Mouse (Mus musculus) heart, postnatal 14 days (tissue): Measurements from ENCODE around the gene Gnat1. TPM values are rescaled to one million over a fixed set of nuclear protein-coding genes. Genes with fewer than 3 reads are reported as not detected.
"Not testable (repeated sequence)": the region's sequence is repeated elsewhere in the genome, so short reads cannot be mapped to it uniquely, and the experiment has no call there.

Experiments used
- DNase-seq, 2 experiments: peaks; one replicate each; pipeline ENCODE4 v3.0.0; 2021 to 2022
- intact Hi-C: fragments of 180-260 bp; cut with DNase I; formaldehyde crosslinking; loops from one replicate; pipeline ENCODE4 v1.15.1; 2025
- total RNA-seq, 2 experiments: library from RNA; stranded (reverse); gene quantifications; 2 replicates each; pipeline ENCODE4 v1.2.3; 2021

The Gnat1 gene
- total RNA-seq, 2 experiments from 2014 or later, result not detected

DNA sequence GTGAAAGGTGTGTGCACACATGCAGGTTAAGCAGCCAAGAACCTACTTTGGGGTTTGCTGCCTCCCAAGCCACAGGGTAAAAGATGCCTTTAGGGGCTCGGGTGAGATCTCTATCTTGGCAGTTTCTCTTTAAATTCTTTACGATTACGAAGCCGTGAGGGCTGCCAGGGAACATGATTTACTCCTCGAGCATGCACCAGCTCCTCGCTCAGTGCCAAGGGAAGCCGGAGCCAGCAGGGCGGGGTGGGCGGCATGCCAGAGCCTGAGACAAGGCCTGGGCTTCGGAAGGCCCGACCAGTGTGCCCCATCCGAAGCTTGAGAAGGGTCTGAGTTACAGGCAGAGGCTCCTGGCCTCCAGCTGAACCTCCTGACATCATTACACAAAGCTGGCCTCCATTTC, 22.1 kb upstream of the Gnat1 start:
- intact Hi-C loops, result no loop called here
- peak; percentile 78 to 86 for DNase-seq

DNA sequence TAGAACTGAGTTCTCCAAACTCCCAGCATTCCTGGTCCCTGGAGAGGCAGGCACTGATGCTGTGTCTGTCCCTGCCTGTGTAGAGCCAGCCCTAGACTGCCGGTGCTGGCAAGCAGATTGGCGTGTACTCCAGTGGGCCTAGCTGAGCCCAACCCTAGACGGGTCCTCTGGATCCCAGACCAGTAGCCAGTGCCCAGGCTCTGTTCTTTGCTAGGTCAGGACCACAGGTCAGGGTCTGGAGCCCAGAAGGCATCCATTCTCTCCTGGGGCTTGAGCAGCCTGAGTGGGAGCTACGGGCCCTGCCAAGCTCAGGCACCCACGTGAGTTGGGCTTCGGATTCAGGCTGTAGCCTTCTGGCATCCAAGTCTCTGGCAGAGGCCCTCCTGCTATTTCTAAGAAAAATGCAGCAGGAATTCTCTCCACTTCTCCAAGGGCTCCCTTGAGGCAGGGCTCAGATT, 20.6 kb upstream of the Gnat1 start:
- DNase-seq, result peak in 1 of 2 experiments; percentile 31
- intact Hi-C loops, result no loop called here

DNA sequence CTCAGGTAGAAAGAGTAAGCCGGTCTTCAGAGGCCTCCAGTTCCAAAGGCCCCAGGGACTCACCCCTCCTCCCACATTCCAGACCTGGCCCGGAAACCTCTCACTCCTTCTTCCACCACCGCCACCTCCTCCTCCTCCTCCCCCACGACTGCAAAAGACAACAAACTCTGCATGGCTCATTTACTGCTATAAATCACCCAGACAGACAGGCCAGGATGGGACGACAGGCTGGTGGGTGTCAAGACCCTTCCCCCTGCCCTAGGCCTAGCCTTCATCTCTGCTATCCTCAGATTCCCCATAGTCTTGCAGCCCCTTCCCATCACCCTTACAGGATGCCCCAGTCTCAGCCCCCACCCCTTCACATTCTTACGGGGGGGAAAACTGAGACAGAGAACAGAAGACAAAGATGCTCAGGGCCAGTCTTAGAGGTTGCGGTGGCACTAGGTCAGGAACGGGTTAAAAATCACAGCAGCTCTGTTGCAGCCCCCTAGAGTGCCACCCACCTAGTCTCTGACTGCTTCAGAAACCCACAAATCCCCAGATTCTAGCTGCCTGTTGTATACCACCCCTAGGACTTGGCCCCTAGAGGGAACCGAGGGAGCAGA, 20.0 kb upstream of the Gnat1 start:
- no peak for DNase-seq

DNA sequence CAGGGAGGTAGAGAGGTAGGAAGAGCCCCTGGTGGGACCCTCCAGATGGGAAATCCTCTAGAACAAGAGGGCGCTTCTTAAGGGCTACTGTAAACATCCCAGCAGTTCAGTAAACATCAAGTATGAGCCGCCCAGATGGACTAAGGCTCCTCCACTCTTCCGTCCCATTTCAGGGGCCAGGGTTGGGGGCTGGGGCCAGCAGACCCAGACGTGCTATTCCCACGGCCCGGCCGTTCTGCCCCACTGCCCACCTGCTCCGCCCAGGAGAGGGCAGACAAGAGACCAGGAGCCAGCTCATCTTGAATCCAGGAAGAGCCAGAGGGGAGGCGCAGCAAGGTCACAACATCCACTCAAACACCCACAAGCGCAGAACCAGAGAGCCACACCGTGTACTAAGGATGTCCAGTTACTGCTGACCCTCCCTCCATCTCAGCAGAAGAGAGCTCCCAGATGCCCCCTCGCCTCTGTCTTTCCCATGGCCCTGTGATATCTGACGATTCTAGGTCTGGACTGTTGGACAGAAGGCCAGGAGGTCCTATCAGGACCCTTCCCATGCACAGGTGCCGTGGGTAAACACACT, 19.2 kb upstream of the Gnat1 start:
- DNase-seq, result no peak
- intact Hi-C loops, result no loop called here

More for the DNA sequence above, 20.0 kb upstream of the Gnat1 start:
- intact Hi-C loops, result no loop called here

DNA sequence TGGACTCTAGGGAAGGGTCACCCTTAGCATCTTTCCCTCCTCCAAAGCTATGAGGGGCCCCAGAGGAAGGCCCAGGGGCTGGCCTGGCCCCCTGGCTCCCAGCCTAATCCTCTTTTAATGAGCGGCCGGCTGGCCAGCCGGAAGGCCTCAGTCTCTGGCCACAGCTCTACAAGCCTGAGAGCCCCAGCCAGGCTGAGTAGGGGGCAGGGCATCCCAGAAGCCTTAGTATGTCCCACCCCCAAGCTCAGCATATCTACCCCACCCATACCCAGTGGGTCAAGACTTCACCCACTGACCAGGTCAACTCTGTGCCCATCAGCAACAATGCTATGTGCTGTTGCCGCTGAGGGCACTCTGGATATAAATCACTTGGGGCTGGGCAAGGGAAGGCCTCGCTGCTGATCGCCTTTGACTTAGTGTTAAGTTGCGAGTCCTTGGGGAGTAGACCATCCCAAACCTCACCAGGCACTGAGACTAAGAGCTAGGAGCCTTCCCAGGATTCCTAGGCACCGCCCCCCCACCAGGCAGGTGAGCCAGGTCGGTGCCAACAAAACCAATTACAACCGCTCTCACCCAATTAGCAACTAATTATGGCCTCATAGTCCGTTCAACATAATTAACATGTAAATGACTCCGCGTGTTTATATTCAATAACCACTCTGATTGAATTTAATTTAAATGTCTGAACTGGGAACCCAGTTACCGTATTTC, 18.5 kb upstream of the Gnat1 start:
- no peak for DNase-seq
- intact Hi-C loops, result no loop called here

DNA sequence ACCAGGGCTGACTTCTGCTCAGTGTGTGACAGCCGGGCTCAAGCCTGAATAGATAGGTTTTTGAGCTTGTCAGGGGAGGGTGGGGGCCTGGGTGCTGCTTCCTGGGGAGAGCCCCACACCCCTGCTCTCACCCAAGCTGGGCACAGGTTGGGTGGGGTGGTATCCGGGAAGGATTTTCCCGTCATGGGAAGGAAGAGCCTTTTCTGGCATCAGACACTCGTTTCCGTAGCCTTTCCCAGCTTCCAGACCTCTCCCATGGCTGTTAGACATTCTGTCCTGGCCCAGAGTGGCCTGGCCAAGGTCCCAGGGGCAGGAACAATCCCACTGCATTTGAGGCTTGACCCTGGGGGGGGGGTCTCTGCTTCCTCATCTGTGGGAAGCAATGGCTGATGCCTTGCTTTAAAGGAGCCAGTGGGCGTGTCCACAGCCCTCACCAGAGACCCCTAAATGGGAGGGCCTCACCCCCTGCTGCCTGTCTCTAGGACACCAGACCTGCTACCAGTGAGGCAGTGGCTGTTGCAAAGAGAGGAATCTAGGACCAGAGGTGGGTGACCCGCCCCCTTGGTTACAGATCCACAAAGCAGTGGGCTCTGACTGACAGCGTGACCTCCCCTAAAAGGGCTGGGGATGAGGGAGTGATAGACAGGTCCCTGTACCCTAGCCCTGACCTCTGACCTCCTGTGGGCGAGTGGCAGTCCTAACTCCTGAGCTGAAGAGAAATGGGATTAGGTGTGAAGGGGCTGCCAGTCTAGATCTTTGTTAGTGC, 17.5 kb upstream of the Gnat1 start:
- peak in 1 of 2 experiments; percentile 18 for DNase-seq
- intact Hi-C loops, result no loop called here

DNA sequence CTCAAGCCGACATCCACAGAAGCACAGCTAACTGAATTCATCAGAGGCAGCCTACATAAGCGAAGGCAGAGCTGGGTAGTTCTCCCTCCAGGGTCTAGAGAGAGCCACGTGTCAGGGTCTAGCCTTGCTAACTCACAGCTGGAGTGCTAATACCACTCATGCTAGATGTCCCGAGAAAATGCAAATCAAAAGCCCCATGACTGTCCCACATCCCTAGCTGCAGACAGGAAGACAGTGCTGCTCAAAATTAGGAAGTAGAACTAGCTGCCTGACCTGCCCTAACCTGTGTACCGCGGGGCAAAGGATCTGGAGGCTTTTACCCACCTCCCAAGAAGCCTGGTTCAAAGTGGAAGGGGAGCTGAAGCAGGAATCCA, 16.6 kb upstream of the Gnat1 start:
- no peak for DNase-seq
- intact Hi-C loops, result no loop called here

DNA sequence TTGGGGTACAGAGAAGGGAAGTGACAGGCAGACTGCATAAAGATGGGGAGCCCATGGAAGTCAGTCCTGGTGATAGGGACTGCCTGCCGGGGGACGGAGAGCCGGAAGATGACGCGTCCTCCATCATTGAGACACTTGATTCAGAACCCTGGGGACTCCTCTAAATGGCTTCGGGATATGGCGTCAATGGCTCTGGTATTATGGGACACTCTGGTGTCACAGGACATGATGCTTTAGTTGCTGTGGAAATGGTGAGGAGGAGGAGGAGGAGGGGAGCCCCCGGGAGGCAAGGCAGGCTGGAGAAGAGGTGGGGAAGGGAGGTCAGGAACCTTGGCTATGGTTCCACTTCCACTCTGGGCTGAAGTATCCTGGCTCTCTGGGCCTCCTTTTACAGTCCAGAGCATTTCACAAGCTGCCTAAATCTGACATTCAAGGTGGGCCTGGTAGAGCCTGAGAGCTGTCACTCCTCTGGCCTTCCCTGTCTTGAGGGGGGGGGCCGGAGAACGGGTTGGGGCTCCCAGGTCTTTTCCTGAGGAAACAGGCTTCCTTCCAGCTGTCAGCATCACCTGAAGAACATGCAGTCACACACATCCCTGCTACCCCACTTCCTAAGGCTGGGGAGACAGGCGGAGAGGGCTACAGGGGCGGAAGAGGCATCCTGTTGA, 16.1 kb upstream of the Gnat1 start:
- no peak for DNase-seq
- intact Hi-C loops, result no loop called here

DNA sequence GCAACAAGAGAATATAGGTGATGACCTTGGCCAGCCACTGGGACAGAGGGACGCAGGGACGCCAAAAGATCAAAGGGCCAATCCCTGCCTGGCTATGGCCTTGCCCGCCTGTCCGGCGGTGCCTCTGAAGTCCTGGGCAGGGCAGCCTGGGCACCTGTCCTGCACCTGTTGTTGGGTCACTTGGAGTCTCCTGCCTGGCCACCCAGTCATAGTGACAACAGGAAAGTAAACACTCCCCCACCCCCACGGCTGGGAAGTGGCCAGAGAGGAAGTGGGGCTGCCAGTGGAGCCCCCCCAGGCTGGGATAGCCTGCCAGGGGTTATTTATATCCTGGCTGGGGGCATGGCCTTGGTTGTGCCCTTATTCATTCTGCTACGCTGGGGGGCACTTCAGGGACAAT, 15.1 kb upstream of the Gnat1 start:
- intact Hi-C loops, result no loop called here
- no peak for DNase-seq

DNA sequence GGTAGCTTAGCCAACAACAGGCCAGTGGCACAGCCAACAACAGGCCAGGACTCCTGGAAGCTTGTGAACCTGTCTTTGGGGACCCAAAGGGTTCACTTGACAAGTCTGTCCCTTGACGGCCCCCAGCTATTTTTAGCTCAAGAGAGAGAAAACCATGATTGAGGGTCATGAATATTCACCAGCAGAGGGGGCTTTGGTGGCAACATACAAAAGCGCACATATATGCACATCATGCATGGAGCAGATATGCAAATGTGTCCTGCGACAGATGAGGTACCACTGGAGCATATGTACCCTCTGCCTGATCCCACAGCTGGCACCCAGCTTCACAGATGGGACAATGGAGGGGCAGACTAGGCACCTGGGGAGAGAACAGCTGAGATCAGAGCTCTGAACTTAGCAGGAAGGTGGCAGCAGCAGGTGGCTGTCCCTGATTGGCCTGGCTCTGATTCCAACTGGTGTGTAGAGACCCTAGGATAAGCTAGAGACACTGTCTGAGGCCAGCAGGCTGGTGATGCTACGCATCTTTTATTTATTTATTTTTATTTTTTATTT, 14.0 kb upstream of the Gnat1 start:
- no peak for DNase-seq
- intact Hi-C loops, result no loop called here

DNA sequence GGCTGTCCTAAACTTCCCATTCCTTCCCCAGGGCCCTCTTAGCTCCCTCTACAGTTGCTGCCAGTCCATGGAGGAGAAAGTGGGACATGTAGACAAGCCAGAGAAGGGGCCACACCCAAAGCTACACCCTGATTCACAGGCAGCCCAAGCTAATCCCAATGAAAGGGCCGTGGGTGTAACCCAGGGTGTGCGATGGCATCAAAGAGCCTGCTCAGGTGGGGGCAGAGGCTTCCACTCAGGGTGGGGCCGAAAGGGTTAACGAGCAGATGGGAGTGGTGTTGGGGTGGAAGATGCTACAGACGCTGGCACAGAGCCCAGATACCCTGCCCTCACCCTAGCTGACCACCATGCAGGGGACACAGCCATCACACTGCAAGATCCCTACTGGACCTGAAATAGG, 13.3 kb upstream of the Gnat1 start:
- no peak for DNase-seq
- intact Hi-C loops, result no loop called here

DNA sequence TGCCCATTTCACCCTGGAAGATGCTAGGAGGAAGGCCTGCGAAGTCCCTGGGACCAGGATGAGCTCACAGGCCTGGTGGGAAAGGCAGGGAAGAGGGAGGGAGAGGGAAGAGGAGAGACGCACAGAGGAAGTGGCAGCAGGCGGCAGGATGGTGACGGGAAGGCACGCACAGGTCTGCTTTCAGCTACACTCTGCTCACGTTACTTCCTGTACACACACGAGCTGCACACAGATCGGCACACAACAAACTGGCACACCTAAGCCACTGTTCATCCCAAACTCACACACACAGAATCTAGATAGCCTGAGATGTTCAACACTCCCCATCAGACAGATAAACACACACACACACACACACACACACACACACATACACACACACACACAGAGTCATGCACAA, 10.9 kb upstream of the Gnat1 start:
- intact Hi-C loops, result no loop called here
- no peak for DNase-seq

DNA sequence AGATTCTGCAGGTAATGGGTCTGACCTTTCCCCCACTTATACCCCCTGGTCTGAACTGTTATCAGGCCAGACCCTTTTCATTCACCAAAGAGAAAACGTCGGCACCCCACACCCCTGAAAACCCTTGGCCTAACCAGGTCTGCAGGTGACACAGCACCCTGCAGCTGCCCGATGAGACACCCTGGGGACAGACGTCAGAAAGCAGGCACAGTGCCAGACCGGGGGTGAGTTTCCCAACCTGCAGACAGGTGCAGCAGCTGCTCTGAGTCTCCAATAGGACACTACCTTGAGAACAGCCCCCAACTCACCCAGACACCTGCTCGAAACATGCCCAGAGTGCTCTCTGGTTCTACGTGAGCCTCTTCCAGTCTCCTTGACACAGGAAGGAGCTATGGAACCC, 9.4 kb upstream of the Gnat1 start:
- DNase-seq, result no peak
- intact Hi-C loops, result no loop called here

DNA sequence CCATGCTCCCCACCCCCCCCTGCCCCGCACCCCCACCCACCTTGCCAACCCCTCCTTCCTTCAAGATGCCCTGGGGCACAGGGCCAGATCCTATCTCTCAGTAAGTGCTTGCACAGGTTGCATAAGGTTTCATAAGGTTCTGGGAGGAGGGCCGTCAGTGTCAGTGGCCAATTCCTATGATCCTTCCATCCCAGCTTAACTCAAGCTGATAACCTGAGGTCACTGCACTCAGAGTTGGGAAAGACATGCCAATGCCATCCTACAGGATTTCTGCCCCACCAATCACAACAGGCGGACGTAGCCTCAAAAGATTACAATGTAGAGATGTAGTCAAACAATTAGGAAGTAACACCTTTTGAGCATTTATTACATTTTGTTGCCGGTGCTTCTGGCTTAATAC, 8.9 kb upstream of the Gnat1 start:
- DNase-seq, result no peak
- intact Hi-C loops, result no loop called here

DNA sequence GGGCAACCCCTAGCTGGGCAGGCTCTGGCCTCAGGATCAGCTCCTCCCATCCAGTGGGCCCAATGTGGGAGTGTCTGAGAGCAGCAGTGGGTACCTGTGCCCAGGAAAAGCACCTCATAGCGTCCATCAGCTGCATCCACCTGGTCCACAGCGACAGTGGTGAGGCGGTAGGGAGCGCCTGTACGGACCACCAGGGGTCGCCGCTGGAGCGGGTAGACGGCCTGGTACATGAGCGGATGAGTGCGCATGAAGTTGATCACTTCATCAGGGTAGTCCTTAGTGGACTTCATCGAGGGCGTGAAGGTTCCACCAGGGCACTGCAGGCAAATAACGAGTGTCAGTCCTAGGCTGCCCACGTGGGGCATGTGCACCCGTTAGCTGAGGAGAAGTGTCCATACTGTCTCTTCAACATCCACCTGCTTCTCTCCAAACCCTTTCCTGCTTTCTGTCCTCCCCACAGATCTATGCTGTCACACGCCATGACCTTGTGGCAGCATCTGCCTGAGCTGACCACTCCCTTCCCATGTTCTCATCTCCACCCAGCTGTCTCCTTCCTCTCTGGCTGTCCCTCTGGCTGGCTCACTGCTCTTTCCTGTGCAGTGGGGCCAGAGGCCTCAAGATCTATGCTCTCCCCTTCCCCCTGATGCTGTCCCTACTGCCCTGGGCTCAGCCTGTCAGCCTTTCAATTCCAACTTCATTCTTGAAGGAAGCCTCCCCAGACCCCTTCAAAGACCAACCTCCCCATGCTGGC, 5.9 kb upstream of the Gnat1 start:
- peak; percentile 66 to 73 for DNase-seq
- intact Hi-C loops, result no loop called here

DNA sequence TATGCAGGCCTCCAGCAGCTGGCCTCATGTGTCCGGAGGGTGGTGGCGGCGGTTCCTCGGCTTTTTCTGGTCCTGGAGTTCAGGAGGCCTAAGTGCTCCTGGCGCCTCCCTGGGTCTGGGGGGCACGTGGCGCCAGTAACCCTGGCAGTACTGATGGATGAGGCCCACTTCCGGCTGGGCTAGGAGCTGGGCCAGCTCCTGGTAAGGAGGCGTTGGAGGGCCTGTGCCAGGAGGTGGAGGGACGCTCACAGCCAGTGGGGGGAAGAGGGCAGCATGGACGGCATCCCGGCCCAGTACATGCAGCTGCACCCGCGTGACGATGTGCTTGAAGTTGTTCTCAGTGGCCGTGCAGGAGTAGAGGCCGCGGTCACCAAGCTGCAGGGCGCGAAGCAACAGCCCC, 2.9 kb upstream of the Gnat1 start:
- no peak for DNase-seq
- intact Hi-C loops, result no loop called here

DNA sequence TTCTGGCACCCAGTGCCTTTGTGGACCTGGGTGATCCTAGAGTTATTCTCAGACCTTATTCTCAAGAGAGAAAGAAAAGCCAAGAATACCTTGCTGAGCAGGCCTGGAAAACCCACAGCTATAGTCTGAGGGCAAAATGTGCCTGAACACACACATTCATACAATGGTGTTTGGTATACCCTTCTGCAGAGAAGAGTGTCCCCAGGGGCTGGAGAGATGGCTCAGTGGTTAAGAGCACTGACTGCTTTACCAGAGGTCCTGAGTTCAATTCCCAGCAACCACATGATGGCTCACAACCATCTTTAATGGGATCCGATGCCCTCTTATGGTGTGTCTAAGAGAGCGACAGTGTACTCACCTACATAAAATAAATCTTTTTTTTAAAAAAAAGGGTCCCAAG, 651 bp downstream of the Gnat1 start:
- no peak for DNase-seq
- intact Hi-C loops, result no loop called here

DNA sequence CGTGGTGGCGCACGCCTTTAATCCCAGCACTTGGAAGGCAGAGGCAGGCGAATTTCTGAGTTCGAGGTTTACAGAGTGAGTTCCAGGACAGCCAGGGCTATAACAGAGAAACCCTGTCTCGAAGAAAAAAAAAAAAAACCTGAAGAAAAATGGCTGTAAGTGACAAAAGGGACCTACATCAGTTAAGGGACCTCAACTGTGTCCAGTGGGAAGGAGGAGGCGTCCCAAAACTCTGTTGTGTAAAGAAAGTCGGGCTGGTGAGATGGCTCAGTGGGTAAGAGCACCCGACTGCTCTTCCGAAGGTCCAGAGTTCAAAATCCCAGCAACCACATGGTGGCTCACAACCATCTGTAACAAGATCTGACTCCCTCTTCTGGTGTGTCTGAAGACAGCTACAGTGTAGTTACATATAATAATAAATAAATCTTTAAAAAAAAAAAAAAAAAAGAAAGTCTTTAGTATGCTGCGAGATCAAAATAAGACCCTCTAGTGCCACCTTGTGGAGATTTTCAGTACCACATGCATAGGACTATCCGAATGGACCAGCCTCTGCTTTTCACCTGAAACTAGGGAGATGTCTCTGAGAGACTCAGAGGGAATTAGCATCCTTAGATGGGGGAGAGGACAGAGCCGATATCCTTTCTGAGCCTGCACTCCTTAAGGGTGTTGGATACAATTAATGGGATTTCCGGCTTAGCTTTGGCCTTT, 1.5 kb downstream of the Gnat1 start:
- intact Hi-C loops, result not testable (repeated sequence)
- peak; percentile 73 to 87 for DNase-seq

DNA sequence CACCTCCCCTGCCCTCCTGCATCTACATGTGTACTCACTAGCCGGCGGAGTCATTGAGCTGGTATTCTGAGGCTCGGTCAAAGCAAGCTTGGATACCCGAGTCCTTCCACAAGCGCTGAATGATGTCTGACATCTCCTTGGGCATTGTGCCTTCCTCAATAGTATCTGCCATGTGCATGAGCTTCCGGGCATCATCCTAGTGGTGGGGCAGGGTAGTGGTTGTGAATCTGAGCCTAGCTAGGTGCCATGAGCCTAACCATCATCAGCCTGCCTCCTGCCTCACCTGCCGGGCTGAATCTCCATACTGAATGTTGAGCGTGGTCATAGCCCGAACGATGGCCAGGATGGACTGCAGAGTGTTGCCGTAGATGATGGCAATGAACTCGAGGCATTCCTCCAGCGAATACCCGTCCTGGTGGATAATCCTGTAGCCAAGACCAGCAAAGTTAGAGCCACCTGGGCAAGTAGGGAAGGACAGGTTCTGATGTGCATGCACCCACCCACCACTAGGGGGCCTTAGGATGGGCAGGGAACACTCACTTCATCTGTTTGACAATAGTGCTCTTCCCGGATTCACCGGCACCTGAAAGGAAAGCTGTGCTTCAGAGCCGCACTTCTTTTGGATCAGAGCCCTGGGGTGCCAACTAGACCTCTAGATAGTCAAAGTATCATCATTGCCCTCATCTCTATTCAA, 2.3 kb downstream of the Gnat1 start:
- DNase-seq, result peak in 1 of 2 experiments; percentile 49

More for the DNA sequence above, 2.3 kb downstream of the Gnat1 start:
- intact Hi-C loops, result no loop called here
